8 mouse cellular contexts compared by ENCODE assay signal in genomic region chr2:158546751-158547150, GRCm38 (mm10). TPM values are rescaled to one million over a fixed set of nuclear protein-coding genes. Genes with fewer than 3 reads are reported as not detected.
DNase-seq lines count a peak whose midpoint lies in the region; ATAC-seq and TF ChIP-seq lines count a peak whose summit lies in the region.

No protein-coding gene starts in this region.

- H3K4me2 ChIP-seq in forebrain, embryonic 16.5 days (ENCODE audit: low read length), result no peak overlapping the region; the same call in 1 of the 2 replicates
- 0 out of 2 replicates have a peak overlapping the region, but pooled peaks have one; percentile 35 for H3K4me2 ChIP-seq in lung, embryonic 14.5 days

- H3K27ac ChIP-seq in MEL (ENCODE audit: control insufficient read depth, low read depth, low read length), result no peak overlapping the region
- no peak overlapping the region for H3K27ac ChIP-seq in forebrain, embryonic 16.5 days (ENCODE audit: low read length)
- no peak overlapping the region for H3K27ac ChIP-seq in lung, embryonic 14.5 days (ENCODE audit: low read depth)
- H3K27ac ChIP-seq in olfactory bulb, adult 2 months (ENCODE audit: insufficient read depth, low read depth, low read length), result no peak overlapping the region

- ATAC-seq in forebrain, embryonic 16.5 days, result peak; percentile 64
- ATAC-seq in lung, embryonic 14.5 days (ENCODE audit: insufficient read depth), result peak; percentile 78

- TF ChIP-seq POLR2A in MEL (IDR thresholded peaks at IDR 0.05; ENCODE audit: control insufficient read depth in 1 of 2, insufficient read depth in 1 of 2, low read depth in 1 of 2, low read length in 2 of 2, poor library complexity in 1 of 2), result no peak
- no peak for TF ChIP-seq POLR2A in olfactory bulb, adult 2 months (IDR thresholded peaks at IDR 0.05; ENCODE audit: insufficient read depth, low read depth, low read length)

- no peaks in the 10 kb centered on the region for H3K79me2 ChIP-seq in MEL (ENCODE audit: control insufficient read depth, insufficient read depth, low read length, poor library complexity)

- 3% methylated on average over 17 of the region's 17 CpGs for WGBS in forebrain, embryonic 16.5 days
- WGBS in large intestine, adult 2 months, result 4% methylated on average over 17 of the region's 17 CpGs
- 4% methylated on average over 17 of the region's 17 CpGs for WGBS in lung, embryonic 14.5 days
- WGBS in olfactory bulb, adult 2 months, result 4% methylated on average over 17 of the region's 17 CpGs

- H3K4me3 ChIP-seq in MEL (ENCODE audit: control insufficient read depth in 1 of 2, insufficient read depth in 1 of 2, low read depth in 2 of 2, low read length in 2 of 2), result no peak overlapping the region
- H3K4me3 ChIP-seq in forebrain, embryonic 16.5 days (replicated peaks; ENCODE audit: low read length), result no peak overlapping the region
- H3K4me3 ChIP-seq in lung, embryonic 14.5 days (ENCODE audit: low read depth, low read length), result no peak overlapping the region
- H3K4me3 ChIP-seq in olfactory bulb, adult 2 months (ENCODE audit: insufficient read depth, low read depth, low read length), result no peak overlapping the region

- no peaks in the 10 kb centered on the region; a peak in 2 of 4 replicates for H3K27me3 ChIP-seq in MEL (ENCODE audit: control insufficient read depth in 1 of 2, insufficient read depth in 2 of 2, low read length in 2 of 2)
- peaks cover 5% of the 10 kb centered on the region; the same call in 1 of the 2 replicates for H3K27me3 ChIP-seq in forebrain, embryonic 16.5 days (replicated peaks; ENCODE audit: control insufficient read depth, insufficient read depth, low read length)
- H3K27me3 ChIP-seq in lung, embryonic 14.5 days (ENCODE audit: insufficient read depth, low read length), result no peaks in the 10 kb centered on the region

- H3K9ac ChIP-seq in MEL (ENCODE audit: control insufficient read depth, low read depth, low read length, poor library complexity, severe bottlenecking), result peak overlapping the region; percentile 17; the same call in 1 of the 2 replicates
- H3K9ac ChIP-seq in forebrain, embryonic 16.5 days (replicated peaks; ENCODE audit: low read depth, low read length), result peak overlapping the region; percentile 20; the same call in 1 of the 2 replicates
- 0 out of 2 replicates have a peak overlapping the region, but pooled peaks have one; percentile 20 for H3K9ac ChIP-seq in lung, embryonic 14.5 days

- no peaks in the 10 kb centered on the region for H3K9me3 ChIP-seq in MEL (replicated peaks; ENCODE audit: insufficient read depth, low read length)
- H3K9me3 ChIP-seq in forebrain, embryonic 16.5 days (ENCODE audit: control insufficient read depth, low read length), result no peaks in the 10 kb centered on the region
- H3K9me3 ChIP-seq in lung, embryonic 14.5 days (ENCODE audit: low read depth, low read length), result no peaks in the 10 kb centered on the region

- intact Hi-C loops in heart, postnatal 25 days (cut with DNase I), result loop anchor here (5.0 kb wide), 1 partner anchor 81 kb away; no protein-coding TSS in a partner anchor

- TF ChIP-seq EP300 in MEL (IDR thresholded peaks at IDR 0.05; ENCODE audit: low read depth in 1 of 2, low read length in 2 of 2), result no peak

- DNase-seq in MEL (ENCODE audit: low read depth, low spot score), result peak; percentile 68
- peak; percentile 34 for DNase-seq in cerebellum, adult 11 months
- DNase-seq in heart, postnatal 25 days (ENCODE audit: low spot score), result peak; percentile 17
- DNase-seq in large intestine, adult 2 months (ENCODE audit: low read depth, low spot score), result peak; percentile 7
- DNase-seq in lung, embryonic 14.5 days, result peak; percentile 91
- peak; percentile 43 to 73 for DNase-seq in thymus, postnatal 10 days (ENCODE audit: low spot score in 2 of 2)

- TF ChIP-seq CTCF in MEL (IDR thresholded peaks at IDR 0.05 in 2 of 3, conservative IDR thresholded peaks at IDR 0.05 in 1 of 3; ENCODE audit: control insufficient read depth in 1 of 3, insufficient read depth in 1 of 3, low read depth in 2 of 3, low read length in 3 of 3, poor library complexity in 1 of 3, severe bottlenecking in 1 of 3), result peak; percentile 78 to 98 (median 95)
- peak; percentile 96 for TF ChIP-seq CTCF in lung, embryonic 14.5 days (IDR thresholded peaks at IDR 0.05; ENCODE audit: low read depth)
- TF ChIP-seq CTCF in olfactory bulb, adult 2 months (IDR thresholded peaks at IDR 0.05; ENCODE audit: insufficient read depth, low read depth, low read length), result peak; percentile 94

- no peaks in the 10 kb centered on the region for H3K4me1 ChIP-seq in MEL (ENCODE audit: control insufficient read depth in 1 of 2, insufficient read depth in 2 of 2, low read length in 2 of 2)
- H3K4me1 ChIP-seq in forebrain, embryonic 16.5 days (replicated peaks; ENCODE audit: control insufficient read depth, insufficient read depth, low read length), result peaks cover 2% of the 10 kb centered on the region; the same call in 1 of the 2 replicates
- no peaks in the 10 kb centered on the region for H3K4me1 ChIP-seq in lung, embryonic 14.5 days (ENCODE audit: insufficient read depth)
- peaks cover 17% of the 10 kb centered on the region for H3K4me1 ChIP-seq in olfactory bulb, adult 2 months (ENCODE audit: control insufficient read depth, insufficient read depth, low read length)

- H3K36me3 ChIP-seq in MEL (ENCODE audit: control insufficient read depth in 1 of 2, insufficient read depth in 2 of 2, low read length in 2 of 2), result no peaks in the 10 kb centered on the region
- no peaks in the 10 kb centered on the region for H3K36me3 ChIP-seq in forebrain, embryonic 16.5 days (ENCODE audit: control insufficient read depth, insufficient read depth)
- no peaks in the 10 kb centered on the region for H3K36me3 ChIP-seq in lung, embryonic 14.5 days (ENCODE audit: insufficient read depth)

- TF ChIP-seq RAD21 in MEL (IDR thresholded peaks at IDR 0.05; ENCODE audit: low read depth, low read length), result peak; percentile 92

TF ChIP-seq in MEL, 35 proteins besides CTCF, POLR2A, EP300 and RAD21:
- TF ChIP-seq TAL1 (IDR thresholded peaks at IDR 0.05; ENCODE audit: low read length), result no peak
- no peak for TF ChIP-seq BHLHE40 (IDR thresholded peaks at IDR 0.05; ENCODE audit: borderline replicate concordance, low read depth, low read length)
- no peak for TF ChIP-seq ELF1 (IDR thresholded peaks at IDR 0.05; ENCODE audit: low read depth, low read length)
- TF ChIP-seq SMC3 (IDR thresholded peaks at IDR 0.05; ENCODE audit: low read depth, low read length), result peak; percentile 96
- no peak for TF ChIP-seq MYC (IDR thresholded peaks at IDR 0.05; ENCODE audit: low read depth, low read length)
- peak; percentile 89 for TF ChIP-seq ZC3H11A (IDR thresholded peaks at IDR 0.05; ENCODE audit: low read depth, low read length)

RNA-seq across cellular contexts. Expression of gene Arhgap40, which starts 34.2 kb away (rescaled TPM):
- total RNA-seq in MEL (2012; rRNA removed), result not detected in 2 replicates
- not detected for polyA plus RNA-seq in MEL (2012; ENCODE audit: insufficient read depth in 1 of 2, insufficient read length in 2 of 2, low read depth in 1 of 2, low replicate concordance in 2 of 2, missing spikeins in 1 of 2)
- 0.94 TPM in 1 of 2 replicates, not detected in the other for polyA plus RNA-seq in forebrain, embryonic 16.5 days (2015; fragmentation: Nextera tagmentation; extraction: Ambion mirVana)
- total RNA-seq in heart, postnatal 25 days (2021), result not detected
- polyA plus RNA-seq in large intestine, adult 2 months (2012; rRNA removed), result not detected in 2 replicates
- not detected in 2 replicates for polyA plus RNA-seq in lung, embryonic 14.5 days (2014; fragmentation: Nextera tagmentation; extraction: Ambion mirVana)
- polyA plus RNA-seq in olfactory bulb, adult 2 months (2012; ENCODE audit: insufficient read depth, insufficient read length, low replicate concordance, missing spikeins), result not detected in 2 replicates

RNA-seq across cellular contexts. Expression of gene Adig, which starts 44.3 kb away (rescaled TPM):
- not detected in 2 replicates for total RNA-seq in MEL (2012; rRNA removed)
- not detected for polyA plus RNA-seq in MEL (2012; ENCODE audit: insufficient read depth in 1 of 2, insufficient read length in 2 of 2, low read depth in 1 of 2, low replicate concordance in 2 of 2, missing spikeins in 1 of 2)
- polyA plus RNA-seq in forebrain, embryonic 16.5 days (2015; fragmentation: Nextera tagmentation; extraction: Ambion mirVana), result not detected in 2 replicates
- 1 to 10 TPM in 1 of 2 experiments, under 1 TPM in 1; 0.75 to 3.3 TPM for total RNA-seq in heart, postnatal 25 days (2021)
- polyA plus RNA-seq in large intestine, adult 2 months (2012; rRNA removed), result 3.3 and 5.6 TPM in 2 replicates
- 0.42 TPM in 1 of 2 replicates, not detected in the other for polyA plus RNA-seq in lung, embryonic 14.5 days (2014; fragmentation: Nextera tagmentation; extraction: Ambion mirVana)
- not detected in 2 replicates for polyA plus RNA-seq in olfactory bulb, adult 2 months (2012; ENCODE audit: insufficient read depth, insufficient read length, low replicate concordance, missing spikeins)

Comparison
In these comparisons a context has a peak if more than half of its experiments do, and no peak if none do; other contexts are left out.
1. DNase-seq: peak in every context shown above with its lines; median percentile 91 in lung, embryonic 14.5 days; 68 in MEL; 58 in thymus, postnatal 10 days; 34 in cerebellum, adult 11 months; 17 in heart, postnatal 25 days; 7 in large intestine, adult 2 months.